8 mouse cellular contexts compared by ENCODE assay signal in the genomic region with DNA sequence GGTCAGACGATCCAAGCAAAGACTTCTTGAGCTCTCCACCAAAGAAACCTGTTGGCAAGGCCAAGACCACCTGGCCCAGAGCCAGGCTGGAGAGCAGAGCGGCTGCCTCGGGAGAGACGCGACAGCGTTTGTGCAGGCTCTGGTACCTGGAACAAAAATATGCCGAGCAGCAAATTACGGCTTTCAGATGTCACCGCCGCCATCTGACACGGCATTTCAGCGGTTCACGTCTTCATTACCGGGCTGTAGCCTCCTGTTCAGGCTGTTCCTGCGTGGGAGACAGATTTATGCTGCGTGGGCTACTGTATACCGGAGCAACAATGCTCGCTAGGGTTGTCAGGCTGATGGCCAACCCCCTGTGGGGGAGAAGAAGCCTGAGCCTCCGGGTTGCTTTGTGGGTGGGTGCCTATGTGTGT.
DNase-seq lines count a peak whose midpoint lies in the region; ATAC-seq and TF ChIP-seq lines count a peak whose summit lies in the region.

No protein-coding gene starts in this region.

- H3K27me3 ChIP-seq in heart, embryonic 12.5 days (replicated peaks), result no peaks in the 10 kb centered on the region
- H3K27me3 ChIP-seq in embryonic facial prominence, embryonic 10.5 days (replicated peaks; ENCODE audit: low read depth, poor library complexity, severe bottlenecking), result no peaks in the 10 kb centered on the region
- H3K27me3 ChIP-seq in hindbrain, embryonic 10.5 days (ENCODE audit: insufficient read depth, poor library complexity, severe bottlenecking), result no peaks in the 10 kb centered on the region; the same call in 1 of the 2 replicates
- no peaks in the 10 kb centered on the region for H3K27me3 ChIP-seq in thymus, adult 2 months (ENCODE audit: control insufficient read depth, insufficient read depth, low read length)

- no peak overlapping the region for H3K9ac ChIP-seq in heart, embryonic 12.5 days

- no peaks in the 10 kb centered on the region for H3K9me3 ChIP-seq in heart, embryonic 12.5 days (replicated peaks)
- no peaks in the 10 kb centered on the region for H3K9me3 ChIP-seq in embryonic facial prominence, embryonic 10.5 days
- no peaks in the 10 kb centered on the region for H3K9me3 ChIP-seq in hindbrain, embryonic 10.5 days

- H3K27ac ChIP-seq in heart, embryonic 12.5 days (ENCODE audit: poor library complexity, severe bottlenecking), result no peak overlapping the region
- H3K27ac ChIP-seq in embryonic facial prominence, embryonic 10.5 days (replicated peaks), result peak overlapping the region; percentile 75
- H3K27ac ChIP-seq in hindbrain, embryonic 10.5 days, result peak overlapping the region; percentile 23; the same call in 1 of the 2 replicates
- peak overlapping the region; percentile 85 for H3K27ac ChIP-seq in olfactory bulb, adult 2 months (ENCODE audit: insufficient read depth, low read depth, low read length)
- no peak overlapping the region for H3K27ac ChIP-seq in thymus, adult 2 months (ENCODE audit: control insufficient read depth, insufficient read depth, low read length)

- no peak for DNase-seq in heart, adult 8-10 months (ENCODE audit: low spot score)
- DNase-seq in embryonic facial prominence, embryonic 10.5 days (ENCODE audit: low spot score), result peak; percentile 20
- no peak for DNase-seq in hindbrain, embryonic 10.5 days (ENCODE audit: low spot score)
- peak; percentile 45 to 69 for DNase-seq in left cerebral cortex, postnatal 25 days (ENCODE audit: low spot score in 2 of 2)
- no peak for DNase-seq in thymus, adult 2 months

- H3K4me1 ChIP-seq in heart, embryonic 12.5 days (replicated peaks), result peaks cover 34% of the 10 kb centered on the region
- H3K4me1 ChIP-seq in embryonic facial prominence, embryonic 10.5 days, result peaks cover 35% of the 10 kb centered on the region
- H3K4me1 ChIP-seq in hindbrain, embryonic 10.5 days (replicated peaks), result peaks cover 29% of the 10 kb centered on the region
- peaks cover 33% of the 10 kb centered on the region for H3K4me1 ChIP-seq in olfactory bulb, adult 2 months (ENCODE audit: control insufficient read depth, insufficient read depth, low read length)
- H3K4me1 ChIP-seq in thymus, adult 2 months (replicated peaks; ENCODE audit: control insufficient read depth, insufficient read depth, low read length), result peaks cover 10% of the 10 kb centered on the region

- no peaks in the 10 kb centered on the region for H3K36me3 ChIP-seq in heart, embryonic 12.5 days
- no peaks in the 10 kb centered on the region for H3K36me3 ChIP-seq in embryonic facial prominence, embryonic 10.5 days (replicated peaks)
- H3K36me3 ChIP-seq in hindbrain, embryonic 10.5 days, result no peaks in the 10 kb centered on the region
- H3K36me3 ChIP-seq in thymus, adult 2 months (ENCODE audit: control insufficient read depth, insufficient read depth, low read length), result no peaks in the 10 kb centered on the region

- intact Hi-C loops in left cerebral cortex, postnatal 25 days (cut with DNase I), result loop anchor here (2.0 to 5.0 kb wide), 6 partner anchors 42 to 386 kb away; a partner anchor contains a TSS

- no peak for TF ChIP-seq CTCF in olfactory bulb, adult 2 months (IDR thresholded peaks at IDR 0.05; ENCODE audit: insufficient read depth, low read depth, low read length)
- TF ChIP-seq CTCF in thymus, adult 2 months (IDR thresholded peaks at IDR 0.05; ENCODE audit: borderline replicate concordance, control insufficient read depth, extremely low read depth, insufficient read depth, low read length, poor library complexity), result no peak

- no peak for ATAC-seq in heart, embryonic 12.5 days (ENCODE audit: insufficient number of reproducible peaks, low FRiP score)
- no peak for ATAC-seq in inflammation-experienced regulatory T-cells, adult 6 months

- TF ChIP-seq POLR2A in olfactory bulb, adult 2 months (IDR thresholded peaks at IDR 0.05; ENCODE audit: insufficient read depth, low read depth, low read length), result no peak; the same call in 1 of the 2 replicates
- no peak for TF ChIP-seq POLR2A in thymus, adult 2 months (IDR thresholded peaks at IDR 0.05; ENCODE audit: control insufficient read depth, extremely low read depth, insufficient read depth, low read length, poor library complexity)

- peak overlapping the region; percentile 63 for H3K4me2 ChIP-seq in heart, embryonic 12.5 days

- peak overlapping the region; percentile 11; the same call in 1 of the 2 replicates for H3K4me3 ChIP-seq in heart, embryonic 12.5 days
- H3K4me3 ChIP-seq in embryonic facial prominence, embryonic 10.5 days, result no peak overlapping the region
- no peak overlapping the region for H3K4me3 ChIP-seq in hindbrain, embryonic 10.5 days
- H3K4me3 ChIP-seq in olfactory bulb, adult 2 months (ENCODE audit: insufficient read depth, low read depth, low read length), result peak overlapping the region; percentile 22
- H3K4me3 ChIP-seq in thymus, adult 2 months (ENCODE audit: control insufficient read depth, insufficient read depth, low read length), result no peak overlapping the region

- 42% methylated on average over 19 of the region's 19 CpGs for WGBS in heart, embryonic 12.5 days
- 67% methylated on average over 19 of the region's 19 CpGs for WGBS in embryonic facial prominence, embryonic 10.5 days
- WGBS in hindbrain, embryonic 10.5 days, result 60% methylated on average over 19 of the region's 19 CpGs
- WGBS in olfactory bulb, adult 2 months, result 14% methylated on average over 19 of the region's 19 CpGs
- WGBS in thymus, adult 2 months, result 90% methylated on average over 19 of the region's 19 CpGs

Comparison
In these comparisons a context has a peak if more than half of its experiments do, and no peak if none do; other contexts are left out.
1. H3K27ac ChIP-seq: peak in embryonic facial prominence, embryonic 10.5 days (single experiment), hindbrain, embryonic 10.5 days (single experiment) and olfactory bulb, adult 2 months (single experiment); none in heart, embryonic 12.5 days (single experiment) and thymus, adult 2 months (single experiment).
2. H3K4me3 ChIP-seq: peak in heart, embryonic 12.5 days (single experiment) and olfactory bulb, adult 2 months (single experiment); none in embryonic facial prominence, embryonic 10.5 days (single experiment), hindbrain, embryonic 10.5 days (single experiment) and thymus, adult 2 months (single experiment).
3. DNase-seq: peak in embryonic facial prominence, embryonic 10.5 days (single experiment) and left cerebral cortex, postnatal 25 days (2 of 2); none in heart, adult 8-10 months (single experiment), hindbrain, embryonic 10.5 days (single experiment) and thymus, adult 2 months (single experiment).